Mouse (Mus musculus): ENCODE data around the gene Krt6a. TPM values are rescaled to one million over a fixed set of nuclear protein-coding genes. Genes with fewer than 3 reads are reported as not detected.

Krt6a gene
- polyA plus RNA-seq, 1 experiment = 0.03 TPM

Other genes with a start within 250 kb of the Krt6a start
- gene Krt88, start 246.6 kb downstream of the Krt6a start, polyA plus RNA-seq (2012; rRNA removed) = 0.13 and 0.39 TPM in 2 replicates
- not detected in 2 replicates for gene Krt81, start 230.6 kb downstream of the Krt6a start, polyA plus RNA-seq (2012; rRNA removed)
- gene Krt86, start 220.8 kb downstream of the Krt6a start, polyA plus RNA-seq (2012; rRNA removed) = not detected in 2 replicates
- 0.09 TPM in 1 of 2 replicates, not detected in the other for gene Krt83, start 202.8 kb downstream of the Krt6a start, polyA plus RNA-seq (2012; rRNA removed)
- not detected in 2 replicates for gene Gm49425, start 177.0 kb downstream of the Krt6a start, polyA plus RNA-seq (2012; rRNA removed)
- not detected in 2 replicates for gene Krt84, start 161.5 kb downstream of the Krt6a start, polyA plus RNA-seq (2012; rRNA removed)
- gene Krt82, start 143.6 kb downstream of the Krt6a start, polyA plus RNA-seq (2012; rRNA removed) = not detected in 2 replicates
- gene Krt90, start 131.4 kb downstream of the Krt6a start, polyA plus RNA-seq (2012; rRNA removed) = not detected in 2 replicates
- gene Krt75, start 120.4 kb downstream of the Krt6a start, polyA plus RNA-seq (2012; rRNA removed) = not detected in 2 replicates
- not detected in 2 replicates for gene Gm5414, start 66.1 kb downstream of the Krt6a start, polyA plus RNA-seq (2012; rRNA removed)
- not detected in 2 replicates for gene Gm5478, start 46.9 kb downstream of the Krt6a start, polyA plus RNA-seq (2012; rRNA removed)
- gene Krt6b, start 14.0 kb downstream of the Krt6a start, polyA plus RNA-seq (2012; rRNA removed) = not detected in 2 replicates
- gene Krt5, start 18.6 kb upstream of the Krt6a start, polyA plus RNA-seq (2012; rRNA removed) = 508 and 532 TPM in 2 replicates
- not detected in 2 replicates for gene Krt71, start 48.8 kb upstream of the Krt6a start, polyA plus RNA-seq (2012; rRNA removed)
- not detected in 2 replicates for gene Krt72, start 92.2 kb upstream of the Krt6a start, polyA plus RNA-seq (2012; rRNA removed)
- not detected in 2 replicates for gene Krt73, start 108.0 kb upstream of the Krt6a start, polyA plus RNA-seq (2012; rRNA removed)
- not detected in 2 replicates for gene Krt2, start 123.9 kb upstream of the Krt6a start, polyA plus RNA-seq (2012; rRNA removed)
- gene Krt1, start 156.5 kb upstream of the Krt6a start, polyA plus RNA-seq (2012; rRNA removed) = 1.9 and 2.6 TPM in 2 replicates
- 0.04 and 0.14 TPM in 2 replicates for gene Krt77, start 175.4 kb upstream of the Krt6a start, polyA plus RNA-seq (2012; rRNA removed)
- 0.04 TPM in 1 of 2 replicates, not detected in the other for gene Krt76, start 198.6 kb upstream of the Krt6a start, polyA plus RNA-seq (2012; rRNA removed)
- 74.0 and 74.4 TPM in 2 replicates for gene Krt4, start 230.4 kb upstream of the Krt6a start, polyA plus RNA-seq (2012; rRNA removed)
- 1.5 and 1.9 TPM in 2 replicates for gene Krt79, start 246.0 kb upstream of the Krt6a start, polyA plus RNA-seq (2012; rRNA removed)

Data from urinary bladder, adult 2 months (tissue).